Mouse (Mus musculus): ENCODE data around the gene Ccdc141.

DNA sequence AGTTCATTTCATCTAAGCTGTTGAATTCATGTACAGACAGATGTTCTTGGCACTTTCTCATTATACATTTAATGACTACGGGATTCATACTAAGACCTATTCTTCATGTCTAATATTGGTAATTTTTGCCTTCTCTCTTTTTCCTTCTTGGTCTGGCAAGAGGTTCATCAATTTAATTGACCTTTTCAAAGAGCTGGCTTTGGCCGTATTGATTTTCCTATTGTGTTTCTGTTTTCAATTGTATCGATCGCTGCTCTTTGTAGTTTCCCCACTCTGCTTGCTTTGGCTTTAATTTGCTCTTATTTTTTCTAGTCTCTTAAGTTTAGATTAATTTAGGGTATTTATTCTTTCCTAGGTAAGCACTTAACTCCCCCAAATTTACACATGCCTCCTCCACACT is 12.9 kb downstream of the Ccdc141 start:
- TF ChIP-seq CTCF (IDR thresholded peaks at IDR 0.05; ENCODE audit: low read depth) (no peak), EP300 (IDR thresholded peaks at IDR 0.05; ENCODE audit: low read depth) (no peak)
